Mouse (Mus musculus): Measurements from ENCODE around the gene 1810062G17Rik. TPM values are rescaled to one million over a fixed set of nuclear protein-coding genes. Genes with fewer than 3 reads are reported as not detected.

Gene 1810062G17Rik
- 0.29 and 0.41 TPM in 2 replicates for polyA plus RNA-seq (2012; rRNA removed)

- Histone ChIP-seq H3K27me3 (ENCODE audit: control insufficient read depth, insufficient read depth, low read length) (no peaks in the 10 kb centered on the region), H3K36me3 (ENCODE audit: control insufficient read depth, insufficient read depth, low read length) (no peaks in the 10 kb centered on the region), H3K27ac (ENCODE audit: insufficient read depth, low read depth, low read length) (peak within 1 kb of the TSS; percentile 82), H3K4me3 (ENCODE audit: low read depth, low read length) (peak within 1 kb of the TSS; percentile 74), H3K4me1 (ENCODE audit: control insufficient read depth, insufficient read depth, insufficient read length, low read length) (peaks cover 2% of the 10 kb centered on the region; the same call in 1 of the 2 replicates)
- WGBS, result under 1% methylated on average over 32 of the region's 32 CpGs
- peak; percentile 90 for TF ChIP-seq POLR2A (IDR thresholded peaks at IDR 0.05; ENCODE audit: low read depth, low read length)
- TF ChIP-seq CTCF (IDR thresholded peaks at IDR 0.05; ENCODE audit: extremely low read depth, insufficient read length, insufficient replicate concordance, low read depth, low read length), result peak; percentile 25; the same call in 1 of the 2 replicates
Observed at GRCm38 (mm10) chr3:36475532-36476087, at the start of gene 1810062G17Rik, which contains the start of gene Anxa5. 1810062G17Rik (plus strand) TSS chr3:36475937. Anxa5 (minus strand) TSS chr3:36475894.

- WGBS, result 90% methylated on average over 8 of the region's 8 CpGs
- no peaks in the 10 kb centered on the region for H3K36me3 ChIP-seq (ENCODE audit: control insufficient read depth, insufficient read depth, low read length)
- TF ChIP-seq POLR2A (IDR thresholded peaks at IDR 0.05; ENCODE audit: low read depth, low read length) (no peak), CTCF (IDR thresholded peaks at IDR 0.05; ENCODE audit: extremely low read depth, insufficient read length, insufficient replicate concordance, low read depth, low read length) (no peak)
- no peak overlapping the region for H3K27ac ChIP-seq (ENCODE audit: insufficient read depth, low read depth, low read length)
- no peak overlapping the region for H3K4me3 ChIP-seq (ENCODE audit: low read depth, low read length)
- no peaks in the 10 kb centered on the region for H3K4me1 ChIP-seq (ENCODE audit: control insufficient read depth, insufficient read depth, insufficient read length, low read length)
- no peaks in the 10 kb centered on the region for H3K27me3 ChIP-seq (ENCODE audit: control insufficient read depth, insufficient read depth, low read length)
Observed at GRCm38 (mm10) chr3:36427386-36427785, 48.4 kb upstream of the 1810062G17Rik start.

- no peak overlapping the region for H3K4me3 ChIP-seq (ENCODE audit: low read depth, low read length)
- WGBS, result 88% methylated on average over 1 of the region's 1 CpGs
- no peak overlapping the region for H3K27ac ChIP-seq (ENCODE audit: insufficient read depth, low read depth, low read length)
- H3K27me3 ChIP-seq (ENCODE audit: control insufficient read depth, insufficient read depth, low read length), result no peaks in the 10 kb centered on the region; the same call in 1 of the 2 replicates
- no peaks in the 10 kb centered on the region for H3K4me1 ChIP-seq (ENCODE audit: control insufficient read depth, insufficient read depth, insufficient read length, low read length)
- H3K36me3 ChIP-seq (ENCODE audit: control insufficient read depth, insufficient read depth, low read length), result no peaks in the 10 kb centered on the region
- no peak for TF ChIP-seq POLR2A (IDR thresholded peaks at IDR 0.05; ENCODE audit: low read depth, low read length)
- TF ChIP-seq CTCF (IDR thresholded peaks at IDR 0.05; ENCODE audit: extremely low read depth, insufficient read length, insufficient replicate concordance, low read depth, low read length), result no peak
Observed at GRCm38 (mm10) chr3:36430360-36430759, 45.4 kb upstream of the 1810062G17Rik start.

DNA sequence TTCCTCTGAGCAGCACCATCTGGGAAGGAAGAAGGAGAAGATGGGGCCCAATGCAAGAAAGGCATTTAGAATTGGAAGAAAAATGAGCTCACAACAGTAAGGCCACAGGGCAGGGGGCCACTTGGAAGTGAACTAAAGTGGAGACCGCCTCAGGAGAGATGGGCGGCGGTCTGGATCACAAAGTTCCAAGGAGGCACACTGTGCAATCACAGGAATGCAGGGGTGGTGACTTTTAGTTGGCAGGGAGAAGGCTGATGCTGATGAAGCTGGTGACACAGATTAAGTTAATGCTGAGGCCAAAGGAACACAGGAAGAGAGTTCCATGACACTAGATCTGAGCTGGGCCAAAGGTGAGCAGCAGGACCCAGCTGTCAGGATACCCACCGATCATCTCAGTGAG lies 35.5 kb upstream of the 1810062G17Rik start:
- 74% methylated on average over 4 of the region's 4 CpGs for WGBS
- Histone ChIP-seq H3K36me3 (ENCODE audit: control insufficient read depth, insufficient read depth, low read length) (no peaks in the 10 kb centered on the region), H3K27ac (ENCODE audit: insufficient read depth, low read depth, low read length) (no peak overlapping the region), H3K4me3 (ENCODE audit: low read depth, low read length) (no peak overlapping the region), H3K4me1 (ENCODE audit: control insufficient read depth, insufficient read depth, insufficient read length, low read length) (no peaks in the 10 kb centered on the region), H3K27me3 (ENCODE audit: control insufficient read depth, insufficient read depth, low read length) (no peaks in the 10 kb centered on the region)
- TF ChIP-seq CTCF (IDR thresholded peaks at IDR 0.05; ENCODE audit: extremely low read depth, insufficient read length, insufficient replicate concordance, low read depth, low read length) (no peak), POLR2A (IDR thresholded peaks at IDR 0.05; ENCODE audit: low read depth, low read length) (no peak)

GRCm38 (mm10) chr3:36442426-36442825 lies 33.3 kb upstream of the 1810062G17Rik start:
- 0% methylated on average over 2 of the region's 2 CpGs for WGBS
- Histone ChIP-seq H3K36me3 (ENCODE audit: control insufficient read depth, insufficient read depth, low read length) (no peaks in the 10 kb centered on the region), H3K27ac (ENCODE audit: insufficient read depth, low read depth, low read length) (no peak overlapping the region), H3K4me3 (ENCODE audit: low read depth, low read length) (no peak overlapping the region), H3K4me1 (ENCODE audit: control insufficient read depth, insufficient read depth, insufficient read length, low read length) (0 out of 2 replicates have a peak, but pooled peaks cover 4% of the 10 kb centered on the region), H3K27me3 (ENCODE audit: control insufficient read depth, insufficient read depth, low read length) (no peaks in the 10 kb centered on the region)
- TF ChIP-seq POLR2A (IDR thresholded peaks at IDR 0.05; ENCODE audit: low read depth, low read length), result no peak
- TF ChIP-seq CTCF (IDR thresholded peaks at IDR 0.05; ENCODE audit: extremely low read depth, insufficient read length, insufficient replicate concordance, low read depth, low read length), result peak; percentile 52; the same call in 1 of the 2 replicates

GRCm38 (mm10) chr3:36446041-36446440 lies 29.7 kb upstream of the 1810062G17Rik start:
- Histone ChIP-seq H3K4me1 (ENCODE audit: control insufficient read depth, insufficient read depth, insufficient read length, low read length) (peaks cover 9% of the 10 kb centered on the region; the same call in 1 of the 2 replicates), H3K4me3 (ENCODE audit: low read depth, low read length) (no peak overlapping the region), H3K27ac (ENCODE audit: insufficient read depth, low read depth, low read length) (no peak overlapping the region), H3K27me3 (ENCODE audit: control insufficient read depth, insufficient read depth, low read length) (no peaks in the 10 kb centered on the region), H3K36me3 (ENCODE audit: control insufficient read depth, insufficient read depth, low read length) (peaks cover 5% of the 10 kb centered on the region; the same call in 1 of the 2 replicates)
- no peak for TF ChIP-seq CTCF (IDR thresholded peaks at IDR 0.05; ENCODE audit: extremely low read depth, insufficient read length, insufficient replicate concordance, low read depth, low read length)
- no peak for TF ChIP-seq POLR2A (IDR thresholded peaks at IDR 0.05; ENCODE audit: low read depth, low read length)
- 85% methylated on average over 3 of the region's 3 CpGs for WGBS

DNA sequence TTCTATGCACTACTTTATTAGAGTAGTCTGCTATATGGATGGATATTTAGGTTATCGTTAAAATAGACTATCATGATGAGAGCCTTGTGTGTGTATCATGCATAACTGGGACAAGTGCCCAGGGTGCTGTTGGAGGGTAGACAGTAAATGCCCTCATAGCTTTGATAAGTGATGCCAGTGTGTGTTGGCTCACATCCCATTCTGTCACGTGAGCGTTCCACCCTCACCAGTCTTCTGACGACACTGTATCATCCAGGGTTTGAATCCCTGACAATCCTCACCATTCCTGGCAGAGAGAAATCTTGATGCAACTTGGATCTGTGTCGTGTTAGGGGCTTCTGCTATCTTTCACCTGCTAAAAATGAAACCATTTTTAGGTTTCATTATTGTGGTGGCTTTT lies 29.2 kb upstream of the 1810062G17Rik start:
- no peaks in the 10 kb centered on the region for H3K27me3 ChIP-seq (ENCODE audit: control insufficient read depth, insufficient read depth, low read length)
- no peak overlapping the region for H3K4me3 ChIP-seq (ENCODE audit: low read depth, low read length)
- no peak overlapping the region for H3K27ac ChIP-seq (ENCODE audit: insufficient read depth, low read depth, low read length)
- H3K4me1 ChIP-seq (ENCODE audit: control insufficient read depth, insufficient read depth, insufficient read length, low read length), result peaks cover 9% of the 10 kb centered on the region; the same call in 1 of the 2 replicates
- TF ChIP-seq CTCF (IDR thresholded peaks at IDR 0.05; ENCODE audit: extremely low read depth, insufficient read length, insufficient replicate concordance, low read depth, low read length), result no peak
- no peak for TF ChIP-seq POLR2A (IDR thresholded peaks at IDR 0.05; ENCODE audit: low read depth, low read length)
- H3K36me3 ChIP-seq (ENCODE audit: control insufficient read depth, insufficient read depth, low read length), result peaks cover 5% of the 10 kb centered on the region; the same call in 1 of the 2 replicates
- WGBS, result 20% methylated on average over 5 of the region's 5 CpGs

Measured in small intestine, adult 2 months (tissue).